Mouse (Mus musculus): ENCODE measurements around the gene Ccdc65. TPM values are rescaled to one million over a fixed set of nuclear protein-coding genes. Genes with fewer than 3 reads are reported as not detected.

The Ccdc65 gene
- polyA plus RNA-seq, 2 experiments from 2014 or later = 0.62 TPM; not detected in 1

DNA sequence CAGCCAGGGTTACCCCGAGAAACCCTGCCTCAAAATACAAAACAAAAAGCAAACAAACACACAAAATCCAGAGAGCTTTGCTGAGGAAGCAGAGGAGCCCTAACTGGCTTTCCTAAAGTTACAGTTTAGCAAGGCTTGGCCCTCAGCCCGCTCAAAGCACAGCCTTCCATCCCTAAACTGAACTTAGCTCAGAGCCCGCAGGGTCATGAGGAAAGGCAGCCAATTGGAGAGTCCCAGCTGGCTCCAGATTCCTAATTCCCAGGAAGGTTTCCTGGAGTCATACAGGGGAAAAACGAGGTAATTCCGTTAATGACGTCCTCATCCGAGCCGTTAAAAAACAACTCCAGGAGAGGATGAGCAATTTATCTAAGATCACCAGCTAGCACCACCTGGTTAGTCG lies 12.3 kb upstream of the Ccdc65 start:
- no peak for ATAC-seq

DNA sequence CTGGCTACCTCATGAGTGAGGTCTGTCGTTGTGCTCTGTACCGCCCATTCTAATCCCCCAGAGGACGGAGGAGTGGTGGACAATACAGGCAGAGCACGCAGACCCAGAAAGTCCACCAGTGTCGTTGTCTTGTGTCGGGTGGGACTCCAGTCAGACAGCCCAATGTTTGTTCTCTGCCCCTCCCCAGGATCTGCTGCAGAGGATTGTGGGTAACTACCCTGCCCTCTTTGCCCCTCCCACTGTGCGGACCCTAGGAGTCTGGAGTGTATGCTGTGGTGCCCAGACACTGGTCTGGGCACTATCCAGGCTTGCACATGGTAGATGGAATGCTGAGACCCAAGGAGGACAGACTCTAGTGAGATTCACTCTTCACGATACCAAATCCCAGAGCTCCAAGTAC lies 11.8 kb upstream of the Ccdc65 start:
- ATAC-seq = no peak

DNA sequence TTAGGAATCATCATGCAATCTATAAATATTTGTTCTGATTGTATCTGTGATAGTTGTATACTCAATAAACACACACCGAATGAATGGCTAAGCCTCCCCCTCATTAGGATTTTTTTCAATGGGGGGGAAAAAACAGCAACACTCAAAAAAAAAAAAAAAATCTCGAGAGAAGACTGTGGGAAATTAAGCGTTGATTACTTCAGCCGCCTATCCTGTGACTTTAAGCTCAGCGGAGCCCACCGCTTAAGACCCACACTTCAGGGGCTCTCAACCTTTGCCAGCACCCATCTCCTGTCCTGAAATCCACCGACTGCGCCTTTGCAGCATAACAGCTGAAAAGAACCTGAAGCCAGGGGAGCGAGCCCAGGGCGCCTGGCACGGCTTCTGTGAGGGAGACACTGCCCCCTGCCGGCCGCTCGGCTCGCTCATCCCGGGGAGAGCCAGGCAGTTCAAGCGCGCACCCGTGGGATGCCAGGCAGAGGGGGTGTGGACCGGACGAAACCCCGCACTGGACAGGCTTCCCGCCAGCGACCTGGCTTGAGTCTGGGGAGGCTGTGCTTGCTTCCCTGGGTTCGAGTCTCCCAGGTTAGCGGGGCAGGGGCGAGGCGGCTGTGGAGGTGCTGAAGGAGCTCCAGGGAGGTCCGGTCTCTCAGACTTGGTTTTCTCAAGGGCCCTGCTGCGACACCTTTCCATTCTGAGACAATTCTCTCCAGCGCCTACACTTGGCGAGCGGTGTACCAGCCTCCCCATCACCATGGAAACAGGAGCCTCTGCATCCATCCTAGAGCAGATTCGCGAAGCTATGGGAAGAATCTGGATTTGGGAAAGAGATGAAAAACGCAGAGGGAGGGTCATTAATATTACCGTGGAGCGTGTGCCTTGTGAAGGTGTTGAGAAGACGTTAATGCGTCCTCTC lies 8.6 kb upstream of the Ccdc65 start:
- ATAC-seq = peak; percentile 61

DNA sequence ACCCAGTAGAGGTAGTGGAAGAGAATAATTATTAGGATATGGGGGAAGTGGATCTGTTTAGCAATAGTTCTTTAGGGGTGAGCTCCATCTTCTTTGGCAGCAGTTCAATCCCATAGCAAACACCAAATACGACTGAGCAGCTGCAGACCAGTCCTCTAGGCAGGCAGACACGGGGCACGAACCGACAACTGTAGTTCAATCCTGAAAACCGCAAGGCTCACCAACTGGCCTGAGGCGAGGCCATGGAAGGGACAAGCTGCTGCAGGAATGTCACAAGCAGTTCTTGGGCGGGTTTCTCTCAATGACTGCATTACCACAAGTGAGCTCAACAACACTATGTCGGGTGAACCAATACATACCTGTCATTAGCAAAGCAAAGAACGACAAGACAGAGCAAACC lies 3.7 kb upstream of the Ccdc65 start:
- ATAC-seq = no peak

DNA sequence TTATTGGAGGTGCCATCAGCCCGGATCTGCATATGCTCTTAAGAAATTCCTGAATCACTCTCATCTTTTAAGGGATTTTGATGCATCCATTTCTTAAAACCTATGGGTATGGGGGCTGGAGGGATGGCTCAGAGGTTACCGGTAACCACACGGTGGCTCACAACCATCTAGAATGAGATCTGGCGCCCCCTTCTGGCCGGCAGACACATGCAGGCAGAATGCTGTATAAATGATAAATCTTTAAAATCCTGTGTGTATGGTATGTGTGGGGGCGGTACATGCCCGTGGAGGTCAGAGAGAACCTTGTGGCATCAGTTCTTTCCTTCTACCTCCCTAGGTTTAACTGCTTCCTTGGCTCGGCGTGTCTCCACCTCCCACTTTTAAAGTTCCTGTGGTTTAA lies 2.4 kb downstream of the Ccdc65 start:
- ATAC-seq = peak; percentile 52

DNA sequence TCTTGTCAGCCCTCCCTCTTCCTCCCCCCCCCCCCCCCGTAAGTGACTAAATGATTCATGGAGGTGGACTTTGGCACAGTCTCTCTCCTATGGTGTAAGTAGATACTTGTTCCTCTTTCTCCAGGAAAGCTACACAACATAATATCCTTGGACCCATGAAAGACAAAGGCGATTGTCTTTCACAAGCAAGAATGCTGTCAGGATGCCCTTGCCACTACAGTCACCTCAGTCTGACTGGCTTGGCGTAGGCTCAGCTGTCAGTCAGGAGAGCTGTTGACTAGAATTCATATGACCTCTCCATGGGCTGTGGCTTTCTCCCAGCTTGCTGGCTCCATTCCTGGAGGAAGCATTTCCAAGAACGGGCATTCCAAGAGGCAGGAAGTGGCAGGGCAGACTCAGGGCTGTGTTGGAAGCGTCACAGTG lies 6.2 kb downstream of the Ccdc65 start:
- no peak for ATAC-seq

DNA sequence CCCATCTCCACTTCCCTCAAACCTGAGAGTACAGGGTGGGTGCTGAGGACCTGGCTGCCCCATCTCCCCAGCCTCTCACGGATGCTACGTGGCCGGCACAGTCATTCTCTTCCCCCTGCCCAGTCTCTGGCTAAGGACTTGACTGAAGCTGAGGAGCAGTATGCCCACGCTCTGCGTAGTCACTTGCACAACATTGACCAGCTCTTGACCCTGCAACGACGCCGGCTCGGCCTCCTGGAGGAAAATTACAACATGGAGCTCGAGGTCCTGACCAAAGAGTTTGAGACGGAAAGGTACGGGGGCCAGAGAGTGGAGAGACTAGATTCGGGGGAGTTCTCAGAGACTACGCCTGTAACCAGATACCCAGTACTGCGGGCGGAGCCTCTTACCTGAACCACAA lies 9.3 kb downstream of the Ccdc65 start:
- ATAC-seq = no peak

DNA sequence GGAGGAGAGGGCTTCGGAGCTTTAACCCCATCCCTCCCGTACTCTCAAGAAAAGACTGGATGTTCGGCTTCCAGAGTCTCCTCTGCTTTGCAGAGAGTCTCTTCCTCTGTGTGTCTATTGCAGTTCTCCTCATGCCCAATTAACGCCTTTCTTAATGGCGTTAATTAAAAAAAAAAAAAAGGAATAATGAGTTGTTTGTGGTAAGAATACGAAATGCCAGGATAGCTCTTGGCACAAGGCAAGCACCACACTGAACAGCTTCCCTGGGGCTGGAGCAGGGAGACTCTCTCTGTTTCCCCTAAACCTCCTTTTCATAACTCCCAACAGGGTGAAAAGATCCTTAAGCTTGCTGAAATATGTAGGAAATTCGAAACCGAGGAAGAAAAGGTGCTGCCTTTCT lies 14.2 kb downstream of the Ccdc65 start:
- no peak for ATAC-seq

DNA sequence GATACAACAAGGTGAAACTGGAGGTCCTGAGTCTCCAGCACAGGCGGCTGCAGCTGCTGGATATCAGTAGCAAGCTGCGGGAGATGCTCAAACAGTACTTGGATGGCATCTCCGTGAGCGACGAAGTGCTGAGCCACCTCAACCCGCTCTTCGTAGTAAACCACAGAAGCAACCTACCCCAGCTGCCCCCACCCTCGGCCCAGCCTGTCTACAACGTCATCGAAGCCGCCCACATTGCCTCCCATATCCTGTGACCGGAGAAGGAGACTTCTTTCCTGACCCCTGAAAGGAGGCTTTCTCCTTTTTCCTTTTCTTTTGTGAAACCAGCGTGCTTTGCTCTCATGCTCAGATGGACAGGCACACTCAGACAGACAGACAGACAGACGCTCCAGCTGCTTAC lies 14.8 kb downstream of the Ccdc65 start:
- ATAC-seq = no peak

DNA sequence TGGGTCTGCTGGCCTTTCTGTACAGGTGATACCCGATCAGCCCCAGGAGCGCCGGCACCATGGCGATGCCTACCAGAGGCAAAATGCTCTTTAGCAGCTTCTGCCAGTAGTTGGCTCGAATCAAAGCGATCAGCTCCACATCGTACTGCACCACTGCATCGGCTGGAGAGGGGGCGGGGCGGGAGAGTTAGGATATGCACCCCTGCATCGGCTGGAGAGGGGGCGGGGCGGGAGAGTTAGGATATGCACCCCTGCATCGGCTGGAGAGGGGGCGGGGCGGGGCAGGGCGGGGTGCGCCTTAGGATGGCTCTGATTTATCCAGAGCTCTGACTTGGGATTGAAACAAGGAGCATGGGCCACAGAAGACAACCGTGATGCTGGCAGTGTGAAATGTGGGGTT lies 16.4 kb downstream of the Ccdc65 start:
- no peak for ATAC-seq

DNA sequence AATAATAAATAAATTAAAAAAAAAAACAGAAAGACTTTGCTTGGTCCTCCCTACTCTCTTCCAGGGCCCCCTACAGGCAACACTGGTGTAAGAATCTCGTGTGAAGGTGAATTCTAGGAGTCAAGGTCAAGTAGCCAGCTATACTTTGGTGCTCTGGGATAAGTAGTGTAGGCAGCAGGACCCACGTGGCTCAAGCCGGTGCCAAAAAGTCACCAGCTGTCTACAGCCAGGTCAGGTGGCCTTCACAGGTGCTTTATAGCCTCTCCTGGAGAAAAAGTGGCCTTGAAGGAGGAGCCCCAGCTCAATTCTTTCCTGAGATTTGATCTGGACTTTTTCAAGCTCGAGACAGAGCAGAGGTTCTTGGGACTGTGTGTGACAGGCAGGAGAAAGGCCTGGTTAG lies 18.1 kb downstream of the Ccdc65 start:
- ATAC-seq = no peak

DNA sequence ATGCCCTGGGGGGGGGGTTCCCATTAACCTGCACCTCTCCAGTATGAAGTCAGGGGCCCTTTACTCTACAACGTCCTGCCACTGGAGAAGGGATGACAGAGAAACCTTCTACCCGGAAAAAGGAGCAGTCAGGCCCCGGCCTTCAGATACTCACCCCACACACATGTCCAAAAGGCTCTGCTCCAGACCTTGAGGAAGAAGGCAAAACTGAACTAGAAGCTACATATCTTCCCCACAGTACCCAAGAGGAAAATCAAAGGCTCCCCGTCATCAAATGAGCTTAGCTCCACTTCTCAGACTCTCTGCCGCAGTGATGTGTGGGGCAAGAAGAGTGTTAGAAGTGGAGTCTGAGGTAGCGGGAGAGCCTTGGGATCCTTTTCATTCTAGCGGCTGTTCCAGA lies 18.7 kb downstream of the Ccdc65 start:
- no peak for ATAC-seq

DNA sequence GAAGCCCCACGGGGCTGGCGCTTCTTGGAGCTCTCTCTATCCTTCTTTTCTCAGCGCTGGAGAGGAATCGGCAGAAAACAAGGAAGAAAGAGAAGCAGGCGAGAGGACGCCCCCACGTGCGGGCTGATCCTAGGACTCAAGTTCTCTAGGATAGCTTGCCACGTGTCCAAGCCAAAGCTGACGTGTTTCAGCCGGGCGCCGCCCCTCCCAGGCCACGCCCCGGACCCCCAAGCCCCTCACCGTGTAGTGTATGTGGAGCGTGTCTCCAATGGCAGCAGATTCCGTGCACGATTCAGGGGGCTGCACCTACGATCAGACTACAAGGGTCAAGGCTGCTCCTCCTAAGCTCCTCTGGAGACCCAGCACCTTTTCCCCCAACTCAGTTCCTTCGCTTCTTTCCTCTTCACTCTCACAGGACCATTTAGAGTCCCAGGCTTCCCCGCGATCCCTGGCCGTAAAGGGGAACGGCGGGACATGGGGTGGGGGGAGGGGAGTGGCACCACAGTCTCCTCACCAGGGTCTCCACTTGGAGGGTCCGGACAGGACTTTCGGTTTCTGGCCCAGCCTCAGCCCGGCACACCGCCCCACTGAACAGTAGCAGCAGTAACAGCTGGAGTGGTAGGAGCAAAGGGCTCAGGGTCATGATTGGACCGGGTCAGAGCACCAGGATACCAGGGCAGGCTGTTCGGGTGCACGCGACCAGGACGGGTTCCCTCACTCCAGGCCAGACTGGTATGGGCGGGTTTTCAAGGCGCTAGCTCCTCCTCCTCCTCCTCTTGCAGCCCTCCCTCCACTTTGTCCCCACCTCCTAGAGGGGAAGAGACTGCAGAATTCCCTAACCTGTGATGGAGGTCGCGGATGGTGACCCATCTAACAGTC lies 19.7 kb downstream of the Ccdc65 start, which contains the start of gene Fkbp11:
Gene Fkbp11, minus strand, starts transcription at position 756 of the 879 bp plus-strand sequence.
- peak; percentile 27 for ATAC-seq

DNA sequence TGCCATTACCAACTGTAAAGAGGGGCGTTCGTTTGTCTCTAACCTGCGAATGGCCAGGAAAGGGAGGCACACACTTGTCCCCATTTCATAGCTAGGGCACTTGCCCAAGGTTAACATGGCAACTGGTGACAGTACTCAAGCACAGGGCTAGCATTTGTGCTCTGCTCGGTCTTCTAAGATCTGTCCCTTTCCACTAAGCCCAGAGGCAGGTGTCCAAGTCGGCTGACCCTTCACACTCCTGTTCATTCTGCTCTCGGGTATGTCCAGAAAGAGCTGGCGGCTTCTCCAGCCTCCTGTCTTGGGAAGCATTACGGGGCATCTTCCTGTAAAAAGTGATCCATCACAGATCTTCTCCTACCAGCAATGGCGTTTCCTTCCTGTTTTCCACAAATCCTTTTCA lies 20.4 kb downstream of the Ccdc65 start:
- ATAC-seq = no peak

DNA sequence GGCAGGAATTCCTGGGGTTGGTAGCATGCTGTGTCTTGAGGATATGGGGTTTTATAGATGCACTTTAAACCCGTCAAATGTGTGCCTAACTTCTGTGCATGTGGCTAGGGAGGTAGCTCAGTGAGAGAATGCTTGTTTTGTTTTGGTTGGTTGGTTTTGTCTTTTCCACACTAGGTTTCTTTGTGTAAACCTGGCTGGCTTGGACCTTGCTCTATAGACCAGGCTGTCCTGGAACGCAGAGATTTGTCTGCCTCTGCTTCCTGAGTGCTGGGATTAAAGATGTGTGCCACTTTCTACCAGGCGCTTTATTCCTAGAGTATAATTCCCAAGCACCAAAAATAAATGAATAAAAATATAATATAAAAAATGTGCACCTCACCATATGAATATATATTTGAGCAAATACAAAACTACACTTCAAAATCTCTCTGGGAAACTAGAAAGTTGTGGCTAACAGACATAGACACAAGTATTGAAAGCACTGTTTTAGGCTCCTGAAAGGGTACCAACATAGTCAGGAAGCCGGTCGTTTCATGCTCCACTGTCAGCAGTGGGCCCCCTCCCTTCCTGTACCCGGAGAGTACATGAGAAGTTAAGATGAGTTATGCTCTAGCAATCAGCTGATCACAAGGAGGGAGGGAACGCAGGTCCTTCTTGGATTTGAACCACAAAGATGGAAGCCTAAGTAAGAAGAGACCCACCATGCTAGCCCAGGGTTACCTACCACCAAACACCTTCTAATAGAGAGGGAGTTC lies 22.0 kb downstream of the Ccdc65 start:
- no peak for ATAC-seq

DNA sequence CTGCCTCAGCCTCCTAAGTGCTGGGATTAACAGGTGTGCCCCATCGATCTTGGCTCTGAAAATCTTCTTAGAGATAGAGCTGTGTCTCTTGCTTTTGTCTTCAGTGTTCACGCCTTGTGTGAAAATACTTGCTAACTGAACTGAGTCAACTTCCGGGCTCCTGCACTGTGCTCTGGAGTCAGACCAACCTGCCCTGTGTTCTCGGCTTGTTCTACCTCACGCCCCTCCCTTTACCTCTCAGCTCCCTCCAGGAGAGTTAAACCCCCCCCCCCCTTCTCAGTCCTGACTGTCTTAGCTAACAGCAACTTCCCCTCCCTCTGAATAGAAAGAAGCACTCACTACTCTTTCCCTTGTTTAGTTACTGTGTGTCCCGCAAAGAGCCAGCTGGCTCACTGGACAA lies 22.8 kb downstream of the Ccdc65 start:
- no peak for ATAC-seq

DNA sequence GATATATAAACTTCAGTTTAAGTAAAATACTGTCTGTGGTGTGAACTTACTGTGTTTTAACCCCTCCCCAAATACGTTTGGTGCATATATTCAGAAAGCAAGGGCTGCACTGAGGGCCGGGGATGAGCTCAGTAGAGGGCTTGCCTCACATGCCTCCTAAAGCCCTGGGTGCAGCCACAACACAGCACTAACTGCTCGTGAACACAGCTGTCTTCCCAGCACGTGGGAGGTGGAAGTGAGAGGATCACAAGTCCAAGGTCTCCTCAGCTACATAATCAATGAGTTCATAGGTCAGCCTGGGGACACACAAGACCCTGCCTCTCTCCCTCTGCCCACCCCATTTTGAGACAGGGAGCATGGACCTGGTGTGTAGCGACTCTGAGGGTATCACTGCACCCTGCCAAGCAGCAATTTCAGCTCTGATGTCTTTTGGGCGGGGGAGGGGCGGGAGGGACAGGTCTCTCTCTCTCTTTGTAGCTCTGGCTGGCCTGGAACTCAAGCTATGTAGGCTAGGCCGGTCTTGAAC lies 24.1 kb downstream of the Ccdc65 start:
- ATAC-seq = no peak

DNA sequence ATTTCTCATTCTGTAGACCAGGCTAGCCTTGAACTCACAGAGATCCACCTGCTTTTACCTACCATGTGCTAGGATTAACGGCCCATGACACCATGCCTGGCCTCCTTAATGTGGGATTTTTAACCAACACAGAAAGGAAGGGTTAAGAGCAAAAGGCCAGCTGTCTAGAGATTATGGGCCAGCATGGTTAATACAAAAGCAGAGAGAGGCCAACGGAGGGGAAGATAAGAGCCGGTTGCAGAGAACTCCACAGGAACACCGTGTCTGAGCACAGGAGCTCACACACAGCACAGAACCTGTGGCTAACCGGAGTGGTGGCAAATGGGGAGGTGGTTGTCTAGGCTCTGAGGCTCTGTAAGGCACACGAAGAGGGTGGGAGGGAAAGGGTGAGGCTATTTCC lies 25.4 kb downstream of the Ccdc65 start:
- ATAC-seq = no peak

DNA sequence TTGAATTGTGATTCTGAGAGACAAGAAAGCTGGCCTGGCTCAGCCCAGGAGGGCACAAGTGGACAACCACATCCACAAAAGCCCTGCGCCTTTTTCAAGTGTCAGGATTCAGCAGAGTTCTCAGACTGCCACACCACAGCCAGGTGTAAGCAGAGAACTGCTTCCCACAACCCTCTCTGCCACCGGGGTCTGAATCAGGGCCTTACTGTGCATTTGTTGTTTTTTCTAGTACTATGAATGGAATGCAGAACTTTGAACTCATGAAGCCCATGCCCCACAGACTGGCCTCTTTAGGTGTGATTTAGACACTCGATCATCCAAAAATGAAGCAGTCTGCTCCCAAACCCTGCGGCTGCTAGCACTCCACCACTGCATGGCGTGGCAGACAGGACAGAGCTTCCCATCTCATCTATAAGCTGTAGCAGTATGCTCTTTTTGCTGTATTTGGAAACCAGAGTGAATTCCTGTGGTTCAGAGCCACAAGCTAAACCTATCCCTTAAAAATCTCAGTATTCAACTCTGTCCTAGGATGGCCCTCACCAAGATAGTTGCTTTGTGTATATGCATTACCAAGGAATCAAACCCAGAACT lies 26.1 kb downstream of the Ccdc65 start:
- no peak for ATAC-seq

DNA sequence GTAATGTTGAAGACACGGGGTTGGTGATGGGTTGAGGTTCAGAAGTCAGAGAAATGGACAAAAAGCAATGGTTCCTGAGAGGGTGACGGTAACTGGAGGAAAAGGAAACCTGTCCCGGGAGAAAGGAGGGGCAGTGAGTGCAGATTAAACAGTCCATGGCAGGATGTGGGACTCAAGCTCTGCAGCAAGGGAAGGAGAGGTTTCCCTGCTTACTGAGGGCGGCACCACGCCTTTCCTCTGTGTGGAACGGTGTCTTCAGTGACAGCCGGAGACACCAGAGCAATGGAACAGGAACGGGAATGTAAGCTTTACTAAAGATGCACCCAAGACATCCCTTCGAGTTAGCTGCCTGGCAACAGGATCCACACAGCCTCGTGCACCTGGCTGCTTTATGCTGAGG lies 28.5 kb downstream of the Ccdc65 start:
- no peak for ATAC-seq

DNA sequence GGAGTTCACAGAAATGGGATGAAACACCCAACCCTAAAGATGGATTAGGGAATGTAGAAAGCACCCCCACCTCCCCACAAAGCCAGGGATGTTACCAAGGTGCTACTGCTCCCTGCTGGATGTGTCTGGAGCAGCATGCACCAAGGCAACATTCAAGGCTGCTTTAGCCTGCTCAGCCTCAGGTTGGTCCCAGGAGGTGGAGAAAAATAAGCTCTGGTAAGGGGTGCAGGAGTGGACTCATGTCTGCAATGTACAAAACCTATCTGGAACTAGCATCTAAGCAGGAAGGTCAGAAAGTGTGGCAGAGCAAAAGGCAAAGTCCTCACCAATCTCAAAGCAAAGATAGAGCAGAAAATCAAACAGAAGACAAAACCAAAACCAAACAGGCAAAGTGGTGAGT lies 29.9 kb downstream of the Ccdc65 start:
- ATAC-seq = no peak

DNA sequence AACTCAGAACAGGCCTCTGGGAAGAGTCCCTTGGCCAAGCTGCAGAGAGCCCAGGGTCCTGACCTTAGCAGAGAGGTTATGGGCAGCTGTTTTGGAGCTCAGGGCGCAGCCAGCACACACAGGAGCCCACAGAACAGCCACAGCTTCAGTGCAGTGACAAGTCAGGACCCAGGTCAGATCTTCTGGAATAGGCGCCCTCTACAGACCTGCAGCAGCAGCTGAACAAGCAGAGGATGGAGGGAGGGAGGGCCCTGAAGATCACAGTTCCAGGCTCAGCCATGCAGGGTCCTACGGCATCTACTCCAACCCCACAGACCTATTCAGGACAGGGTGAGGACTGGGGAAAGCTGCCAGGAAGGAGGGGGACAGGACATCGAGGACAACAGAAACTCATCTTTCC lies 30.8 kb downstream of the Ccdc65 start:
- no peak for ATAC-seq
